Mouse (Mus musculus) adrenal gland, postnatal 4 days (tissue): Measurements from ENCODE around the gene 9530003J23Rik. TPM values are rescaled to one million over a fixed set of nuclear protein-coding genes. Genes with fewer than 3 reads are reported as not detected.
"Not testable (repeated sequence)": the region's sequence is repeated elsewhere in the genome, so short reads cannot be mapped to it uniquely, and the experiment has no call there.

Experiments
- DNase-seq, 2 experiments: peaks; one replicate each; pipeline ENCODE4 v3.0.0; 2021 to 2022; ENCODE audit warnings: low spot score in 2 of 2, mixed read lengths in 2 of 2
- total RNA-seq, 2 experiments: library from RNA; stranded (reverse); gene quantifications; 2 replicates each; pipeline ENCODE4 v1.2.3; 2021

Gene 9530003J23Rik
- total RNA-seq, 2 experiments from 2014 or later: not detected

- DNase-seq: no peak
Observed at GRCm38 (mm10) chr10:117226002-117226401, 12.5 kb downstream of the 9530003J23Rik start.

- DNase-seq: no peak
Observed at GRCm38 (mm10) chr10:117225094-117225493, 13.4 kb downstream of the 9530003J23Rik start.

DNA sequence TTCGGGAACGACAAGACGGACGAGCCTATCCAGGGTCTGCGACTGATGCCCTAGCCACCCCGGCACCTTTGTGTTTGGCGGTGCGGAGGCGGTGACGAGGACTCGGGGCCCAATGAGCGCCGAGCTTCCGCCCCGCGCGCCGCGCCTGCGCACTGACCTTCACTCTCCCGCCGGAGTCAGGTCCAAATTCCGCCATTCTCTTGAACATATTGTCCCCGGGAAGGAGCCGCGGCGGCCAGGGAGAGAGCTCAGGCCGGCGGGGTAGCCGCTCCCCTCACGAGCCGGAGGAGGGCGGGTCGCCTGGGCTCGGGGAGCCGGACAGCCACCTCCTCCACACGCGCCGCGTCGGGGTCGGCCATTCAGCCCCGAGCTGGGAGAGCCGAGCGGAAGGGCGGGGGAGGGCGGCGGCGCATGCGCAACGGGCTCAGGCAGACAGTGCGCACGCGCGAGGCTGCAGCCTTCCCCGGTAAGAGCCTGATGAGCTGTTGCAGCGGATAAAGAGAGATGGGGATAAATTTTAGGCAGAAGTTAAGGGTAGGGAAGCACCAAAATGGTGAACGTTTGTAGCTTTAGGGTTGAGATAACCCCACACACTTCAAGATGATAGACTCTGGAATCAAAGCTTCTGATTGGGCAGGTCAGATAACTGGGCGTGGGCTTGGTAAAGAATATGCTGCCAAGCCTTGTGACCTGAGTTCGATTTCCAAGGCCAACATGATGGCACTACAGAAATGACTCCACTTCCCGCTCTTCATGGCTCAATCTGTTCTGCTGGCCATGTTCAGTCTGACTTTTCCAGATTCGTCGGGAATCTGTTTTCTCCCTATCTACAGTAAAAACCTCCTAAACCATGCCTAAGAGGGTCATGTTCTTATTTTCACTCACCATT lies 14.2 kb downstream of the 9530003J23Rik start, which contains the start of gene Yeats4:
TSS of gene Yeats4 (minus strand) at position 406 of the 889 bp plus-strand sequence.
- DNase-seq: peak; percentile 93

GRCm38 (mm10) chr10:117223758-117224101 lies 14.8 kb downstream of the 9530003J23Rik start:
- no peak for DNase-seq

GRCm38 (mm10) chr10:117222821-117223220 lies 15.7 kb downstream of the 9530003J23Rik start:
- no peak for DNase-seq

DNA sequence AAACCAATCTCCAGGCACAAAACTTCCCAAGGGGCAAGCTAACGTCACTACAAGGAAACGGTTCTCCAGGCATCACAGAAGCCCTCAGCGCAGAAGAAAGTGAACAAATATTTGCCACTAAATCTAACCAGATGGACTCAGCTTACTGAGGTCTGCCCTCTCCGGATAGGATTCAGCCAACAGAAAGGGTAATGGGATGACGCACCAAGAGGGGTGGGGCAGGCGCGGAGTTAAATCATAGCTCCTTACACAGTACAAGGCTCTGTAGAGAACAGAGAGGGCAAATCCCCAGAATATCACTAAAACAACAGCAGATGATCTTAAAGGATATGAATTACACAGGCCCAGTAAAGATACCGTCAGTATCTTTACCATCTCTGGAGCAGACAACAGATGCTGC lies 20.2 kb downstream of the 9530003J23Rik start:
- DNase-seq: no peak

GRCm38 (mm10) chr10:117217246-117217840 lies 21.2 kb downstream of the 9530003J23Rik start:
- DNase-seq: no peak

DNA sequence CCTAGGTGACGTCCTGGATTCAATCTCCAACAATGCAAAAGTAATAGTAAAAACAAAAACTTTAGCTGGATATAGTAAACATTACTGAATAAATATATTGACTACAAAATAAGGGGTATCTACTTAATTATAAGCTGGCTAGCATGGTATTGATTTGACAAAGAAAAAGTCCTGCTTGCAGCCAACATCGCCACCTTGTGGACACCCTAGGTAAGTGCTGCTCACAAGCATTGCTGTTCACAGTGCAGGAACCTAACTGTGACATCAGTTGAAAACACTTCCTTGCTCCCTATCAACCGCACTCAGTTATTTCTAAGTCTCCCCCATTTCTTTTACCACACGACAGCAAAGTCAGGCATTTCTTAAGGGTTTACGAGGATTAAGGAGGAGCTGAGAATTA lies 21.7 kb downstream of the 9530003J23Rik start:
- DNase-seq: no peak

DNA sequence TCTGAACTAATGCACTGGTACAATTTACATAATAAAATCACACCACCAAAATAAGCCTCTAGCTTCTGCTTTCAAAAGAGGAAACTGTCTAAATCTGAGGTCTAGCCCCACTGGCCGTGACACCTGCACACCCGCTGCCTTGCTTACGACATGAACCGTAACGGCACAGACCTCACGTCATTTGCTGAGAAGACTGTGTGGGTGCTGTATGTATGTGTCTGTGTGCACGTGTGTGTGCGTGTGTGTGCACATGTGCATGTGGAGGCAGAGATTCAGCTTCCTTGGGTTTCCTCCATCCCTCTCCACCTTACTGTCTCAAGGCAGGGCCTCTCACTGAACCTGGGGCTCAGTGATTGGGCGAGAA lies 22.4 kb downstream of the 9530003J23Rik start:
- DNase-seq: no peak

- no peak for DNase-seq
Observed at GRCm38 (mm10) chr10:117215409-117216131, 22.9 kb downstream of the 9530003J23Rik start.

- DNase-seq: no peak
Observed at GRCm38 (mm10) chr10:117211023-117211422, 27.5 kb downstream of the 9530003J23Rik start.

- DNase-seq: no peak
Observed at GRCm38 (mm10) chr10:117209469-117209938, 29.0 kb downstream of the 9530003J23Rik start.

- DNase-seq: not testable (repeated sequence)
Observed at GRCm38 (mm10) chr10:117208787-117209186, 29.7 kb downstream of the 9530003J23Rik start.

GRCm38 (mm10) chr10:117208221-117208620 lies 30.3 kb downstream of the 9530003J23Rik start:
- DNase-seq: no peak

- DNase-seq: no peak
Observed at GRCm38 (mm10) chr10:117206070-117206469, 32.4 kb downstream of the 9530003J23Rik start.

DNA sequence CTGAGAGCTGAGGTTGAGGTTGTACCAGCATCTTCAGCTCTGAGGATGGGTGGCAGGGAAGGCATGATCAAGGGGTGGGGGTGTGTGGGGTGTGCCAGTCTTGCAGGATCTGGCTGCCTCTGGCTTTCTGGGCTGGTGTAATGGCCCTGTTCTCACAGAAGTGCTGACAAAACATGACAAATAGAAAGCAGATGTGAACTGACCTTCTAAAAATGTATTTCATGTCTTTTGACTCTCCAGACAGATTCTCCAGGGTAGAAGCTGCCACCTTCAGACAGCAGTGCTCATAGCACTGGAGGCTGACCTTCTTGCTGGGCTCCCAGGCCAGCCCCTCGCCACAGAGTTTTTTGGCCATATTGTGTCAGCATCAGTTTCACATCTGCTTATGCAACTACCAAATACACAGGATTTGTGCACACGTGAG lies 34.9 kb downstream of the 9530003J23Rik start:
- no peak for DNase-seq

DNA sequence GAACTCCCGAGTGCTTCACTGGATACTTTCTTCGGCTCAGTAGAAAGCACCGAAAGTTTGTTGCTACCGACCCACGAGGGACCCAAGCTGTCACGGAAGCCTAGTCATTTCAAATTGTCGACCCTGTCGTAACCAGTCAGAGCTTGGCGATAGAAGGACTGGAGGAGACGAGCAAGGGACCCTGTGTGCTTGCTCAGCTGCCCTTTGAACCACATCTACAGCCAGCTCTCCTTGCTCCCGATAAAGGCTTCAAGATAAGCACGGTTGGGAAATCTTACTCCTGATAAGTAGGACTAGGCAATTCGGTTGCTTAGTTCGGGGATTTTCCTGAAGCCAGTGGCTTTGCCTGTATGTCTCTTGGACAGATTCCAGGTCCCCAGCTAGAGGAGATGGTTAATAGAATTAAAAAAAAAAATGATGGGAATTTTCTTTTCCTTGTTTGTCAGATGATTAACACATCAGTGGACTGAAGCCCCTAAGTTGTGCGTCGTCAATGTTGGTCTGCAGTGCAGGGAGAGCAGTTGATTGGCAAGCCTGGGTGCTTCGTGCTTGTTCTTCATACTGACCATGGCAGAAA lies 35.4 kb downstream of the 9530003J23Rik start:
- DNase-seq: no peak

GRCm38 (mm10) chr10:117199701-117200100 lies 38.8 kb downstream of the 9530003J23Rik start:
- no peak for DNase-seq

- no peak for DNase-seq
Observed at GRCm38 (mm10) chr10:117196696-117197095, 41.8 kb downstream of the 9530003J23Rik start.

DNA sequence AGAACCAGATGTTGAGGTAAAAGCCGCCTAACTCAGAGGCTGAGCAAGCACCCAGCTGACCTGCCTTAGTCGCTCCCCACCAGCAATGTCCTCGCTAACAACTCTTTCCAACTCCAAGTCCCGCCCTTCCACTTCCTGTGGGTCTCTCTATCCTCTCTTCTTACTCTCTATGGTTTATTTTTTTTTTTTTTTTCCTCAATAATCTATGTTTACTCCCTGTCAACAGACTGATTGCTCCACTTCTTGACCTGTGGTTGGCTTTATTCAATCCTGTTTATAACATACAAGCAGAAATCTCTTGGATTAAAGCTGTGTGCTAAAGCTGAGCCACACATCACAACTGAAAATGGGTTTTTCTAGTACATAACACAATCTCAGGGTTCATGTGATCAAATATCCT lies 42.8 kb downstream of the 9530003J23Rik start:
- no peak for DNase-seq

DNA sequence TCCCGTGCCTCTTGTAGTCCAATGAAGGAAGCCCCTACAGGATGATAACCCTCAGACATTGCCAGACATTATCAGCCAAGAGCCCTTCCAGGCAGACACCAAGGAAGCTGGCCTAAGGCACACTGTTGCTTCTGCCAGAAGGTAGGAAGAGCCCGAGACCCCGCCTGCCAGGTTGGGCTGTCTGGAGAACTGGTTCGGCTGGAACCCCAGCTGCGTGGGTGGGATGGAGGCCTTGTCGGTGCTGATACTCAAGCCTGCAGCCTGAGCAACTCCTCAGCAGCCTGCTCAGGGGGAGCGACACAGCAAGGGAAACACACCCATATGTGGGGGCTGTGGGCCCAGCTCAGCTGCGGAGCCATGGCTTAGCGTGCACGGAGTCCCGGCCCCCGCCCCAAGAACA lies 43.5 kb downstream of the 9530003J23Rik start:
- DNase-seq: no peak
